Mouse (Mus musculus) granulocyte monocyte progenitor cell, adult 5-6 weeks (primary cell): Measurements from ENCODE around the gene Gm28053. TPM values are rescaled to one million over a fixed set of nuclear protein-coding genes. Genes with fewer than 3 reads are reported as not detected.
A peak's percentile ranks its signal among the peaks of the same experiment; 100 is the strongest.
"Not testable (repeated sequence)": the region's sequence is repeated elsewhere in the genome, so short reads cannot be mapped to it uniquely, and the experiment has no call there.

Experiments used
- ATAC-seq: replicated peaks from 2 replicates; pipeline ENCODE4 v1.8.0; 2016; ENCODE audit warnings: mild to moderate bottlenecking, moderate TSS enrichment, inconsistent platforms; ENCODE audit not compliant: poor library complexity, severe bottlenecking
- total RNA-seq, 2 experiments: library from RNA; stranded (forward) in 1 of 2; stranded (reverse) in 1 of 2; fragments of 200-712, 200-1000 nt in 1 of 2; fragments of >200 nt in 1 of 2; fragmentation: Nextera tagmentation in 1 of 2; gene quantifications; 2 replicates each; pipeline ENCODE4 v1.2.3; 2014 to 2017

The Gm28053 gene
- total RNA-seq (2014; fragmentation: Nextera tagmentation) (11.1 TPM in 1 of 2 replicates, not detected in the other), total RNA-seq (2017) (3.1 TPM in 1 of 2 replicates, not detected in the other)

- ATAC-seq: peak; percentile 58
Observed at GRCm38 (mm10) chr6:48718455-48718854, at the start of gene Gm28053, which contains the start of gene Gimap7. Gm28053 (plus strand) TSS chr6:48718607. Gimap7 (plus strand) TSS chr6:48718621.

DNA sequence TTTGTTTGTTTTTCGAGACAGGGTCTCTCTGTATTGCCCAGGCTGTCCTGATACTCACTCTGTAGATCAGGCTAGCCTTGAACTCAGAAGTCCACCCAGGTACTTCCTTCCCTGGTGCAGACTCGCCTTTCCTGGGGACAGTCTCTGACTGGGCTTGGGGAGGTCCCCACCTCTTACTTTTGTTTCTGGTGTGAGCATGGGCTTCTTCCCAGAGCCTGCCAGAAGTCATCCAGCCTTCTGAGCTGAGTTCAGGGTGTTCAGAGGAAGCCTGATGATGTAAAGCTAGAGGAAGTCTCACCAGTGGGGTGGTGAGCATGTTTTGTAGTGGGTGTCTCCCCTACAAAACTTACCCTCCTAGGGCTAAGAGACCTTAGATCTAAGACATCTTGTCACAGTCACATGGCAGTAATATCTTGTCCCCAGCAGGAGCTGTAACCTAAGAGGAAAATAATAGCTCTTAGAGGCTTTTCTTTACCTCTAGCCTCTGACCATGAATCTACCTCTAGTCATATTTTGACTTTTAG is 48.9 kb upstream of the Gm28053 start:
- no peak for ATAC-seq

DNA sequence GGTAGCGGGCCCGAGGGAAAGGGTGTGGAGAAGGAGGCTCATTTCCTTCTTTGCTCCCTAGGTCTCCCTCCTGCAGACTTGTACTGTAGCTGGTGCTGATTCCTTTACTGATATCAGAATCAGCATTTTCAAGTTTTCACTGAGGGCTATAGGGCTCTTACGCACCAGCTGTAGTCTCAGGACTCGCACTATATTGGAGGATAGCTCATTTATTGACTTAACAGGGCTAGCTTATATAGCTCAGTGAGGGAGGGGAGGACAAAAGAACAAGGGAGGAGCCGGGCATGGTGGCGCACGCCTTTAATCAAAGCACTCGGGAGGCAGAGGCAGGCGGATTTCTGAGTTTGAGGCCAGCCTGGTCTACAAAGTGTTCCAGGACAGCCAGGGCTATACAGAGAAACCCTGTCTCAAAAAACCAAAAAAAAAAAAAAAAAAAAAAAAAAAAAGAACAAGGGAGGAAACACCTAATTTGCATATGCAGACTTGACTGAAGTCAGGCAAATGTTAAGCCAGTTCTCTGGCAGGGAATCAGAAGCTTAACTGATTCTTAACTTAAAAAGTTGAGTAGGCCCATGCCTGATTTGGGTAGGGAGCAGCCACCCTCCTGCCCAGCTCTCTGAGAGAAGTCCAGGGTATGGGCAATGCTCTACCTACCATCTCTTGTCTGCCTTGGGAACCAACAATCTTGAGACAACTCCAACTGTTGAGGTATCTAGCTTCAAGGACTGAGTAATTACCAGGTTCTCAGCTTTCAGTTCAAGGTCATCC is 43.9 kb upstream of the Gm28053 start:
- no peak for ATAC-seq

GRCm38 (mm10) chr6:48675400-48675930 is 42.9 kb upstream of the Gm28053 start:
- no peak for ATAC-seq

GRCm38 (mm10) chr6:48675931-48676859 is 42.2 kb upstream of the Gm28053 start, which contains the start of gene Gimap9:
Gimap9 (plus strand) TSS chr6:48676129.
- peak; percentile 61 for ATAC-seq

GRCm38 (mm10) chr6:48676860-48677415 is 41.5 kb upstream of the Gm28053 start:
- no peak for ATAC-seq

GRCm38 (mm10) chr6:48677492-48678345 is 40.7 kb upstream of the Gm28053 start:
- ATAC-seq: no peak

DNA sequence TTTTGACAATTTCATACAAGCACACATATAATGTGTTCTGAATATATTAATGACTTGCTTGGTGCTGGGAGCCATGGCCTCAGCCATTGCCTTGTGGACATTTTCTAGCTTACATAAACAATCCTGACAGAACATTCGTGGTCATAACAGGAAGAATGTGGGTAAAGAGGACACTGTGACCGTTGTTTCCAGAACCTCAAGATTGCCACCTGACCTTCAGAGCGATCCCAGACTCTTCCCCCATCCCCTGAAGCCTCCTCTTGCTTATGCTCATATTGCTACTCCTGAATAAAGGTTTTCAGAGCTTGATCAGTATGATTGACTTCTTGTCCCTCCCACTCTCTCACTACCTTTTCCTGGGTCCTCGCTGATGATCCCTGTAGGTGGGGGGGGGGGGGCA is 40.0 kb upstream of the Gm28053 start:
- peak; percentile 47 for ATAC-seq

- no peak for ATAC-seq
Observed at GRCm38 (mm10) chr6:48679701-48680100, 38.7 kb upstream of the Gm28053 start.

DNA sequence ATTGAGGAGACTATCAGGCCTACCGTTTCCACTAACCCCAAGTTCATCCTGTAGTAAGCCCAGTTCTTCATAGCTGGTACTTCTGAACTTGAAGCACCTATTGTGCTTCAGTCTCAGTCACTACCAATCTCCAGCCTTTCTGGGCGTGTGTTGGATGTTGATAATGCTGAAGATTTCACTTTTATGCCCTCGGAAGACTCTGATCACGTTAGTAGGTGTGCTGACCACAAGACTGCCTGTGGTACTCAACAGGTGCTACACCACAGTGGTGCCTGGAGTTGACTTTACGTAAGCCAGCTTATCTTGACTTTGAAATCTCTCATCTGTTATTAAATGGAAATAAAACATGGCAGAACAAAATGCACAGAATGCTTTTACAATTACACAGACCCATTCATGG is 38.0 kb upstream of the Gm28053 start:
- ATAC-seq: no peak

GRCm38 (mm10) chr6:48681472-48682090 is 36.8 kb upstream of the Gm28053 start:
- no peak for ATAC-seq

- ATAC-seq: no peak
Observed at GRCm38 (mm10) chr6:48682271-48682670, 36.1 kb upstream of the Gm28053 start.

DNA sequence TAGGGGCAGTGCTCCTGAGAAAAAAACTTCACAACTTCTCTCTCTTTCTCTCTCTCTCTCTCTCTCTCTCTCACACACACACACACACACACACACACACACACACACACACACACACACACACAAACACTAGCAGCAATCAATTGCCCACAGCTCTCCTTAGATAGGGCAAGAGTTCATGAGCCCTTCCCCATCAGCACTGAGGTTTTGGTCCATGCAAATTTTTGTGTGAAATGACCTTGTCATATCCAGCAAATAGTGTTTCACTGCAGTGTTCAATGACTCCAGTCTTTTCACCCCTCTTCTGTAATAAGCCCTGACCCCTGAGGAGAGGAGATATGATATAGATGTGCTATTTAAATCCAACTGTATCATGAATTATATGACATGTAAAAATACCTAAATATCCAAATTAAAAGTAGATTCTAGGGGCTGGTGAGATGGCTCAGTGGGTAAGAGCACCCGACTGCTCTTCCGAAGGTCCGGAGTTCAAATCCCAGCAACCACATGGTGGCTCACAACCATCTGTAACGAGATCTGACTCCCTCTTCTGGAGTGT is 35.1 kb upstream of the Gm28053 start:
- not testable (repeated sequence) for ATAC-seq

DNA sequence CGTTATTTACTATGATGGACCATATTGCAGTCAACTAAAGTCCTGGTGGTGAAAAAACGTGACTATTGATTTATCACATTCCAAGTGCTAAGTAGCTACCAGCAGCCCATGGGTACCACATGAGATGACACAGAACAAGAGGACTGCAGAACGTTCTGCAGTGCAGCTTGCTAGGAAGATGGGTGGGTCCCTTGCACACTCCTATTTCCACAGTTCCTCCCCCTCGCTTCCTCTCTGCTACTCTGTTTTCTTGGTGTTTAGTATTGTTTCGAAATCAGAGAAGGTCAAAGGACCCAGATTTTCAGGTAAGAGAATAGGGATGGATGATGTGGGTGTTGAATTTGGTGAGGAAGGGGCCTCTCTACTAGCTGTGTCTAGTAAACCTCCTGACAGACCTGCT is 34.1 kb upstream of the Gm28053 start, which contains the start of gene Gimap4:
Gene Gimap4, plus strand, starts transcription at position 231 of the 400 bp plus-strand sequence.
- ATAC-seq: no peak

DNA sequence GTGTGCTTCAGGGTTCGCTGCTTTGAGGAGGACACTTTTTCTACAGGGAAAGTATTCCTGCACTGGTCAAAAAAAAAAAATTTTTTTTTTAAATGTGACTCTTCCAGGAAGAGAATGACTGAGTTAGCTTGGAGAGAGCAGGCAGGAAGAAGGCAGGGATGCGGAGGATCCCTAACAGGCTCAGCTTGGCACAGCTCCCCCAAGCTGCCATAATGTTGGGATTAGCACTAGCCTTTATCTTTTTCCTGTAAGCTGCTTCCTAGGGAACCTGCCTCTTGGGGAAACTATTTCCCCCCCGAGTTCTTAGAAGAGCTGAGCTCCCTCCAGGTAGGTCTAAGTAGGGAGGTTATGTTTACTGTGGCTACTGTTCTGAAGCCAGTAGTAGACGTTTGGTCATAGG is 33.6 kb upstream of the Gm28053 start:
- no peak for ATAC-seq

DNA sequence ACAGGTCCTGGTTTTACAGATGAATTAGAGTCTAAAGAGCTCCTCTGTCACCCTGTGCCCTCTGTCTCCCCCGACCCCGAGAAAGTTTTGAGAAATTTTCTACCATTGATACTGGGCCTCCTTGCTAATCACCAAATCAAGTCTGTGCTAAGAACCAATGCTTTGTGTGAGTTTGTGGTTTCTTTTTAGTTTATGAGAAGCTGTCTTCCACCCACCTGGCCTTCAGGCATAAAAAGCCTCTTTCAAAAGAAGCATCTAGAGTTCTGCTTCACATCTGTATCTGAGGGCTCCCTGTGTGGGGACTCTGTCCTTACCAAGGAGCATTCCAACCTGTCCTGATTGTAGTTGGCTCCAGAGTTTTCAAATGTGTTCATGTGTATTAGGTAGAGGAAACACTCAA is 33.2 kb upstream of the Gm28053 start:
- ATAC-seq: no peak

DNA sequence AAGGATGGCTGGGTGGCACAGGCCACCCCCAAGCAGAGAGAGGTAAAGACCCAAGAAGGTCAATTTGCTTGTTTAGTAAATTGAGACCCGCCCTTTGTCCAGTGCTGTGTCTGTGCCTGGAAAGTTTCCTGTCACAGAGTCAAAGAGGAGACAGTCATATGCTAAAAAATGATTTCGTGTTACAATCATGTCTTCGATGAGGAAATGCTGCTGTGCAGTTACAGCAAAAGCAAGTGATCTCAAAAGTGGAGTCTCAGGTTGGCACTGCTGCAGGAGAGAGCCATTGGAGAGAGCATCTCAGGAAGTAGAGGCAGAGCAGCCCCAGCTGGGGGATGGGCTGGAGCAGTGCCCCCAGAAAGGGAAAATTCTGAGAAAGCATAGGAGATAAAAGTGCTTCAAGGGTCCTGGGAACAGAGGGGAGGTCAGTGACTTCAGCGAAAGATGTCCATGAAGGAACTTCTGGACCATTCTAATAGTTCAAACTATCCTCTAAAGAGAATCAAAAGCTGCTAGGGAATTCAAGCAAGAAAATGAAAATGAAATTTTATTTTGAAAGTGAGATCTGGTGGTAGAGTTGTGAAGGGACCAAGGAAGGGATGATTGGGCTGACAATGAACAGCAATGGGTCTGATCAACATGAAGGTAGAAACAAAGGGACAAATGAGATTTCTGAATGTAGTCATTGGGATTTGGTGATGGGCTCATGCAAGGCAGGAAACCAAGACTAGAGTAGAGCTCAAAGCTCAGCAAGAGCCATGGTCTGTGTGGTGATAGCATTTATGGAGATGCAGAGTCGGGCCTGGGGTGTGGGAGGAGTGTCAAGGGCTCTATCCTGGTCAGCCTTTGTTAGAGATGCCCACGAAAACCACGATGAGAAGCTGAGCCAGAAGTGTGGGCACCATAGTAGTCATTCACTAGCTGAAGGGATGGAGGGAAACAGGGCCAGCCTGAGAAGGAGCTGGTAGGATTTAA is 32.4 kb upstream of the Gm28053 start:
- no peak for ATAC-seq
